Mouse (Mus musculus) kidney, adult 2 months (tissue): ENCODE measurements around the gene Rai14.

Source experiments
- CTCF ChIP-seq: fragments of 200-500 bp; conservative IDR thresholded peaks from 2 replicates; pipeline ENCODE4 v1.5.1; 2011; ENCODE audit warnings: low read depth, mild to moderate bottlenecking, control low read depth, low read length, moderate library complexity, mixed read lengths; ENCODE audit not compliant: insufficient read depth, insufficient read length
- POLR2A ChIP-seq: fragments of 200-500 bp; IDR thresholded peaks from one replicate; pipeline ENCODE4 v1.6.1; 2011; ENCODE audit warnings: low read depth, low read length, control low read depth

DNA sequence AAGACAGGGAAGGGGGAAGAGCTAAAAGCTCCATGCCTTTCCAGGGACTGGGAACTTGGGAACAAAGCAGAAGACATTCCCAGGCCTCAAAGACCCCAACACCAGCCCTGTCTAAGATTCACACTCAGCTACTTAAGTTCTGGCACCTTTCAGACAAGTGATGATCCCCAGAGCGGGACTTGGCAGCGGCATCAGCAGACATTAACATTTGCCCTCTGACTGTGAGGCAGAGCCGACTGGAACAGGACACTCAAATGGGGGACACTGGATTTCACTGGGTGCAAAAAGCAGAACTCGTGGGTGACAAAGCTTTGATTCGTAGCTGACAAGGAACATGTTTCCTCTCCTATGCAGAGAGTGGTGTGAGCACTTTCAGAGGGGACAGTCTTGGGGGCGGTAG is 98.4 kb downstream of the Rai14 start:
- no peak for TF ChIP-seq CTCF
- TF ChIP-seq POLR2A, result no peak
